Comparison of ENCODE assay signal across 11 mouse cellular contexts in the genomic region with DNA sequence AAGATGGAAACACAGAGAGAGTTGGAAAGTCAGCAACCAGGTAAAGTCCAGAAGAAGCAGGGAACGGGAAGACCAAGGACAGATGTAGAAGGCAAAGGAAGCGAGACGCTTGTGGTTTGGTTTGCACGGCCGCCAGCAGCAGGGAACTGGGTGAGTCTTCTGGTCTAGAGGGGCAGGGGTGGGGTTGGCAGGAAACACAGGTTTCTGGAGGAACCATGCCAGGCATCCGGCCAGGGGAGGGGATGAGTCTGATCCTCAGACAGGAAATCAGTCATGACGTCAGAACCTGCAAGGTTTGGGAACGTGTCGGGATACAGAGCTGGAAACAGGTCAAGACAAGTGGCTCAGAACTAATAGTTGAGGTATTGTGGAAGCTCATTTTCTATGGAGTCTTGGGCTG. TPM values are rescaled to one million over a fixed set of nuclear protein-coding genes. Genes with fewer than 3 reads are reported as not detected.
DNase-seq lines count a peak whose midpoint lies in the region; TF ChIP-seq lines count a peak whose summit lies in the region.
"Had no signal": no experiment of that assay in that cellular context is flagged by ENCODE, and none has a peak within 500 bp of the region (broad histone marks: within the 10 kb centered on the region; RNA-seq: fewer than 3 reads in every experiment).

No protein-coding gene starts in this region.

- no peak overlapping the region for H3K27ac ChIP-seq in thymus, adult 2 months (ENCODE audit: control insufficient read depth, insufficient read depth, low read length)
- H3K27ac ChIP-seq: limb, embryonic 12.5 days had no signal

- H3K4me3 ChIP-seq in thymus, adult 2 months (ENCODE audit: control insufficient read depth, insufficient read depth, low read length): no peak overlapping the region
- H3K4me3 ChIP-seq: limb, embryonic 12.5 days had no signal

- no peak for TF ChIP-seq CTCF in thymus, adult 2 months (IDR thresholded peaks at IDR 0.05; ENCODE audit: borderline replicate concordance, control insufficient read depth, extremely low read depth, insufficient read depth, low read length, poor library complexity)

- no peaks in the 10 kb centered on the region for H3K27me3 ChIP-seq in thymus, adult 2 months (ENCODE audit: control insufficient read depth, insufficient read depth, low read length)
- H3K27me3 ChIP-seq: limb, embryonic 12.5 days had no signal

- H3K36me3 ChIP-seq in thymus, adult 2 months (ENCODE audit: control insufficient read depth, insufficient read depth, low read length): no peaks in the 10 kb centered on the region
- H3K36me3 ChIP-seq: limb, embryonic 12.5 days had no signal

- intact Hi-C loops in left cerebral cortex, postnatal 4 days (cut with DNase I): no loop called here
- intact Hi-C loops in left cerebral cortex, postnatal 25 days (cut with DNase I): no loop called here

- 5% methylated on average over 9 of the region's 9 CpGs for WGBS in thymus, adult 2 months

- peaks cover 18% of the 10 kb centered on the region for H3K4me1 ChIP-seq in thymus, adult 2 months (replicated peaks; ENCODE audit: control insufficient read depth, insufficient read depth, low read length)
- H3K4me1 ChIP-seq: limb, embryonic 12.5 days had no signal

- TF ChIP-seq POLR2A in thymus, adult 2 months (IDR thresholded peaks at IDR 0.05; ENCODE audit: control insufficient read depth, extremely low read depth, insufficient read depth, low read length, poor library complexity): no peak

- DNase-seq in left cerebral cortex, postnatal 4 days: peak; percentile 9
- no peak for DNase-seq in left cerebral cortex, postnatal 25 days (ENCODE audit: low spot score in 2 of 2)
- peak; percentile 55 to 57 for DNase-seq in adrenal gland, postnatal 36 days
- DNase-seq in kidney, postnatal 14 days: peak; percentile 76
- peak; percentile 63 for DNase-seq in thymus, adult 2 months
- DNase-seq in Muller cell, postnatal 12 days (ENCODE audit: inconsistent ontology term): no peak
- no peak for DNase-seq in cerebellum, adult 9-10 months
- DNase-seq in left cerebral cortex, adult 9 months (ENCODE audit: low spot score in 2 of 2): no peak
- DNase-seq: cerebellum, postnatal 36 days; gastrocnemius, postnatal 25 days had no signal

RNA-seq across cellular contexts. Expression of a gene that starts 43.2 kb away (rescaled TPM):
- 100 to 1,000 TPM; 153 to 164 TPM for total RNA-seq in left cerebral cortex, postnatal 4 days (2021)
- total RNA-seq in left cerebral cortex, postnatal 25 days (2021): 100 to 1,000 TPM; 164 to 171 TPM
- total RNA-seq in adrenal gland, postnatal 36 days (2021): 100 to 1,000 TPM; 291 to 336 TPM
- polyA plus RNA-seq in thymus, adult 2 months (2012; rRNA removed): 152 and 180 TPM in 2 replicates

RNA-seq across cellular contexts. Expression of a gene that starts 55.8 kb away (rescaled TPM):
- 1 to 10 TPM; 6.3 to 8.1 TPM for total RNA-seq in left cerebral cortex, postnatal 4 days (2021)
- 10 to 100 TPM; 47.2 to 55.9 TPM for total RNA-seq in left cerebral cortex, postnatal 25 days (2021)
- 10 to 100 TPM in 1 of 2 experiments, 1 to 10 TPM in 1; 8.4 to 18.8 TPM for total RNA-seq in adrenal gland, postnatal 36 days (2021)
- 12.1 and 12.6 TPM in 2 replicates for polyA plus RNA-seq in thymus, adult 2 months (2012; rRNA removed)

Comparison
In these comparisons a context has a peak if more than half of its experiments do, and no peak if none do; other contexts are left out.
1. DNase-seq: peak in left cerebral cortex, postnatal 4 days (single experiment), adrenal gland, postnatal 36 days (2 of 2), kidney, postnatal 14 days (single experiment) and thymus, adult 2 months (single experiment); none in left cerebral cortex, postnatal 25 days (0 of 2), Muller cell, postnatal 12 days (single experiment), cerebellum, adult 9-10 months (single experiment) and left cerebral cortex, adult 9 months (0 of 2).